Comparison of ENCODE assay signal across 8 mouse cellular contexts in genomic region chr2:73386356-73387046, GRCm38 (mm10). TPM values are rescaled to one million over a fixed set of nuclear protein-coding genes. Genes with fewer than 3 reads are reported as not detected.
DNase-seq lines count a peak whose midpoint lies in the region; ATAC-seq lines count a peak whose summit lies in the region.

Gpr155 (minus strand) TSS chr2:73386572.

- no peaks in the 10 kb centered on the region for H3K27me3 ChIP-seq in hindbrain, embryonic 14.5 days (ENCODE audit: control insufficient read depth, insufficient read depth, low read length)

- H3K4me3 ChIP-seq in hindbrain, embryonic 14.5 days (replicated peaks; ENCODE audit: low read length), result peak within 1 kb of the TSS; percentile 69

- H3K9ac ChIP-seq in hindbrain, embryonic 14.5 days, result peak within 1 kb of the TSS; percentile 67

- H3K27ac ChIP-seq in hindbrain, embryonic 14.5 days, result peak within 1 kb of the TSS; percentile 52

- under 1% methylated on average over 44 of the region's 44 CpGs for WGBS in hindbrain, embryonic 14.5 days

- H3K4me2 ChIP-seq in hindbrain, embryonic 14.5 days (replicated peaks), result peak within 1 kb of the TSS; percentile 74

- peaks cover 5% of the 10 kb centered on the region; the same call in 1 of the 2 replicates for H3K4me1 ChIP-seq in hindbrain, embryonic 14.5 days (replicated peaks; ENCODE audit: control insufficient read depth, insufficient read depth, low read length)

- peak; percentile 99 for ATAC-seq in hindbrain, embryonic 14.5 days (ENCODE audit: low FRiP score)

- H3K9me3 ChIP-seq in hindbrain, embryonic 14.5 days (ENCODE audit: control insufficient read depth, low read length), result no peaks in the 10 kb centered on the region

- DNase-seq in R1 (ENCODE audit: low read depth, low spot score), result peak; percentile 97
- DNase-seq in cerebellum, postnatal 25 days, result peak; percentile 100
- peak; percentile 94 to 98 for DNase-seq in frontal cortex, postnatal 25 days (ENCODE audit: low spot score in 2 of 2)
- peak; percentile 90 for DNase-seq in hindbrain, embryonic 14.5 days (ENCODE audit: low spot score)
- DNase-seq in layer of hippocampus, postnatal 36 days, result peak; percentile 98 to 99
- peak; percentile 100 for DNase-seq in lung, postnatal 36 days
- DNase-seq in retina, postnatal 1 day, result peak; percentile 99
- DNase-seq in urinary bladder, adult 18-20 months (ENCODE audit: low spot score in 2 of 2), result peak; percentile 99 to 100

- H3K36me3 ChIP-seq in hindbrain, embryonic 14.5 days (replicated peaks; ENCODE audit: control insufficient read depth, insufficient read depth), result 0 out of 2 replicates have a peak, but pooled peaks cover 4% of the 10 kb centered on the region

RNA-seq across cellular contexts. Expression of gene Gpr155, which starts in this region (rescaled TPM):
- polyA plus RNA-seq in hindbrain, embryonic 14.5 days (2014; fragmentation: Nextera tagmentation; extraction: Ambion mirVana), result 15.2 and 17.9 TPM in 2 replicates
- 10 to 100 TPM; 64.7 to 65.3 TPM for total RNA-seq in layer of hippocampus, postnatal 36 days (2021)

Comparison
In these comparisons a context has a peak if more than half of its experiments do, and no peak if none do; other contexts are left out.
1. Peak in every context shown above with its lines: DNase-seq, ATAC-seq, H3K4me3 ChIP-seq and H3K27ac ChIP-seq.